Mouse (Mus musculus): Measurements from ENCODE around the gene Ankrd55.

DNA sequence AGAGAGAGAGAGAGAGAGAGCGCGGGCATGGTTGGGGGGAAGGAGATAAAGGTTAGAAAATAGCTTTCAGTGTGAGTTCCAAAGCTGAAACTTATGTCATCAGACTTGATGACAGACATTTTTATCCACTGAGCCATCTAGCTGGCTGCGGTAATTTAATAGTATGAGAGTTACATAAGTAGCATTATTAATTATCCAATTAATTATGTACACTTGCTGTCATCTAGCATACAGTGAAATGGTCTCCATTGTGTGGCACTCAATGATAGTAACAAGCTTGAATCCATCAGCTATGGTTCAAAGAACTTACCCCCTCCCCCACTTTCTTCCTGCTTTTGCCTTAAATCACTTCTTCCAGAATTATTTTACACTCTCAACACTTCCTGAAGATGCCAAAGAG, 75.5 kb downstream of the Ankrd55 start:
- TF ChIP-seq MAFK (IDR thresholded peaks at IDR 0.05; ENCODE audit: insufficient read depth, low read depth, low read length) (no peak), HCFC1 (IDR thresholded peaks at IDR 0.05; ENCODE audit: borderline replicate concordance, insufficient read depth, low read length) (no peak)
